23 mouse cellular contexts compared by ENCODE assay signal in the genomic region with DNA sequence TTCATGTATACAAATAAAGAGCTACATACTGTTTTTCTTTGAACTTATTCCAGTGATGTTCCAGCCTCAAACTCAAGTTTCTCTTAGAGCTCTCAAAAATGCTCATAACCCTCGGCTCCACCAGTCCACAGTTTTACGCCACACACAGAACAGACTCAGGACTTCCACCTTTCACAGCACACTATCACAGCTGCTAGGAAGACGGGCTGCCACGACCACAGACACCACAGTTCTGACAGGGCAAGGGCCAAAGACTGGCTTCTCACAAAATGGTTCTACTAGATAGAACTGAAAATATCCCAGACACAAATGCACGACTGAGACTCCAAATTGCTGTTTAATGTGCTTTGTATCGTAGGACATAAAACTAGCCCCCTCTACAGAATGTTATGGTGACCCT. TPM values are rescaled to one million over a fixed set of nuclear protein-coding genes. Genes with fewer than 3 reads are reported as not detected.
DNase-seq lines count a peak whose midpoint lies in the region; ATAC-seq lines count a peak whose summit lies in the region.
"Had no signal": no experiment of that assay in that cellular context is flagged by ENCODE, and none has a peak within 500 bp of the region (broad histone marks: within the 10 kb centered on the region; RNA-seq: fewer than 3 reads in every experiment).

No protein-coding gene starts in this region.

- H3K27me3 ChIP-seq in megakaryocyte, embryonic 14.5 days (replicated peaks): no peaks in the 10 kb centered on the region
- H3K27me3 ChIP-seq in hindbrain, embryonic 12.5 days: no peaks in the 10 kb centered on the region
- H3K27me3 ChIP-seq: embryonic facial prominence, embryonic 13.5 days; embryonic facial prominence, embryonic 15.5 days; forebrain, embryonic 12.5 days had no signal

- H3K27ac ChIP-seq in hindbrain, embryonic 12.5 days: no peak overlapping the region
- H3K27ac ChIP-seq: embryonic facial prominence, embryonic 13.5 days; embryonic facial prominence, embryonic 15.5 days; forebrain, embryonic 10.5 days; forebrain, embryonic 12.5 days had no signal

- peak; percentile 5 for DNase-seq in thymus, postnatal 0 days (ENCODE audit: low spot score)
- no peak for DNase-seq in thymus, postnatal 4 days
- DNase-seq in ovary, postnatal 14 days (ENCODE audit: low spot score): no peak
- DNase-seq: adrenal gland, adult 2 months; adrenal gland, postnatal 10 days; adrenal gland, postnatal 36 days; cerebellum, adult 11-12 months; cerebellum, adult 2 months; cerebellum, adult 9-10 months; cerebellum, postnatal 10 days; cerebellum, postnatal 25 days; embryo, embryonic 11 days had no signal

- H3K36me3 ChIP-seq in megakaryocyte, embryonic 14.5 days (replicated peaks; ENCODE audit: low read length): peaks cover 2% of the 10 kb centered on the region
- H3K36me3 ChIP-seq in hindbrain, embryonic 12.5 days: no peaks in the 10 kb centered on the region
- H3K36me3 ChIP-seq: embryonic facial prominence, embryonic 13.5 days; embryonic facial prominence, embryonic 15.5 days; forebrain, embryonic 10.5 days; forebrain, embryonic 12.5 days had no signal

- H3K9me3 ChIP-seq in megakaryocyte, embryonic 14.5 days: no peaks in the 10 kb centered on the region
- no peaks in the 10 kb centered on the region for H3K9me3 ChIP-seq in hindbrain, embryonic 12.5 days (replicated peaks)
- H3K9me3 ChIP-seq: embryonic facial prominence, embryonic 13.5 days; embryonic facial prominence, embryonic 15.5 days; forebrain, embryonic 10.5 days; forebrain, embryonic 12.5 days had no signal

- H3K4me1 ChIP-seq in megakaryocyte, embryonic 14.5 days: peaks cover 67% of the 10 kb centered on the region
- peaks cover 11% of the 10 kb centered on the region; the same call in 1 of the 2 replicates for H3K4me1 ChIP-seq in hindbrain, embryonic 12.5 days

- H3K9ac ChIP-seq in hindbrain, embryonic 12.5 days: no peak overlapping the region
- H3K9ac ChIP-seq: embryonic facial prominence, embryonic 13.5 days; embryonic facial prominence, embryonic 15.5 days; forebrain, embryonic 12.5 days had no signal

- ATAC-seq in megakaryocyte, adult 5-6 weeks (ENCODE audit: poor library complexity, severe bottlenecking): no peak
- 0 out of 2 replicates have a peak, but pooled peaks have one; percentile 42 for ATAC-seq in megakaryocyte progenitor cell, adult 5-6 weeks (replicated peaks; ENCODE audit: poor library complexity)
- no peak for ATAC-seq in hindbrain, embryonic 12.5 days (ENCODE audit: low FRiP score)
- ATAC-seq: forebrain, embryonic 14.5 days; forebrain, embryonic 16.5 days had no signal

- WGBS in hindbrain, embryonic 12.5 days: 86% methylated on average over 6 of the region's 6 CpGs

- no peak overlapping the region for H3K4me2 ChIP-seq in hindbrain, embryonic 12.5 days (replicated peaks)
- H3K4me2 ChIP-seq: embryonic facial prominence, embryonic 13.5 days; embryonic facial prominence, embryonic 15.5 days; forebrain, embryonic 12.5 days had no signal

- H3K4me3 ChIP-seq in megakaryocyte, embryonic 14.5 days (replicated peaks): peak overlapping the region; percentile 74
- H3K4me3 ChIP-seq in hindbrain, embryonic 12.5 days: no peak overlapping the region
- H3K4me3 ChIP-seq: embryonic facial prominence, embryonic 13.5 days; embryonic facial prominence, embryonic 15.5 days; erythroblast, embryonic 14.5 days; forebrain, embryonic 10.5 days; forebrain, embryonic 12.5 days had no signal

RNA-seq across cellular contexts. Expression of gene Lcor, which starts 36.7 kb away (rescaled TPM):
- 0.19 TPM in 1 of 2 replicates, not detected in the other for polyA plus RNA-seq in megakaryocyte, embryonic 14.5 days (2012; ENCODE audit: insufficient read depth, low replicate concordance)
- total RNA-seq in megakaryocyte, adult 5-6 weeks (2015): 8.6 and 11.2 TPM in 2 replicates
- 13.3 and 19.6 TPM in 2 replicates for total RNA-seq in megakaryocyte, adult 5-6 weeks (2017)
- polyA plus RNA-seq in thymus, postnatal 0 days (2015; fragmentation: Nextera tagmentation; extraction: Ambion mirVana): 9.9 and 13.0 TPM in 2 replicates
- total RNA-seq in megakaryocyte progenitor cell, adult 5-6 weeks (2015): 9.7 and 11.7 TPM in 2 replicates
- total RNA-seq in megakaryocyte progenitor cell, adult 5-6 weeks (2017): 11.6 and 17.4 TPM in 2 replicates
- 37.2 and 40.5 TPM in 2 replicates for polyA plus RNA-seq in hindbrain, embryonic 12.5 days (2016; fragmentation: Nextera tagmentation; extraction: Ambion mirVana)
